Mouse (Mus musculus): ENCODE data around the gene Casp7. TPM values are rescaled to one million over a fixed set of nuclear protein-coding genes. Genes with fewer than 3 reads are reported as not detected.

Gene Casp7
- total RNA-seq, 2 experiments from 2014 or later = 3.9 to 4.1 TPM

DNA sequence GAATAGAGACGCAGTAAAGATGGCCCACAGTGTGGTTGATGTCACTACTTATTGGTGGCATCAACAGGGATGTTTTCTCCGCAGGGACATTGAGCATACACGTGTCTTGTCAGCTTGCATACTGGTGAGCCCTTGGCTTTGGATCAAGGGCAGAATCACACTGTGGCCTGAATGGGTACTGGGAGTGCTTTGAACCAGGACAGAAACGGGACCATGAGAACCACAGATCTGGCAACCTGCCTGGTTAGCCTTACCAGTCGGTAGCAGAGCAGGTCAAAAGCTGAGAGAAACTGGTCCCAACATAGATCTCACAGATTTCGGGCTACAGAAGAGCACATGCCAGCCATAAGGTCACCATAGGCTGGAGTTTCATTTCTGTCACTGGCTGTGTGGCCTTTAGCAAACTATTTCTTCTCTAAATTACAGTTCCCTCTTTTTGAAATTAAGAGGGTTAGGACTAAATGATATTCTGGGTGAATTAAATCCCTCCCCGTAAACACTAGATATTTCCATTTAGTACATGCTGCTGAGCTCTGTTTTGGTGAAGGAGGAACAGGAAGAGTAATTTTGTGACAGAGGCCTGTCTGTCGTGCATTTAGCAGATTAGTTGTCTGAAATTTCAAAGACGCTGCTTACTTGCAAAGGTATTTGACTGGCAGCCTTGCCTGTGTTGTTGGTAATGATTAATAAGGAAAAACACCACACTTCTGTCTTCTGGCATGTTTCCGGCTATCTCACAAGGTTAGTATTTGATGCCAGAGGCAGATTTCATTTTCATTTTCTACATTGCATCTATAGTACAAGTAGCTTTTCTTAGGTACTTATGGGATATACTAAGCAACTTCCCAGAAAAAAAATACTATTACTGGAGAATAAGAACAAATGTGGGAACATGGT, 62.5 kb downstream of the Casp7 start:
- intact Hi-C loops (cut with DNase I) = no loop called here
- H3K4me3 ChIP-seq = no peak overlapping the region
- H3K27ac ChIP-seq = no peak overlapping the region
- no peak for TF ChIP-seq CTCF (IDR thresholded peaks at IDR 0.05)
- DNase-seq (ENCODE audit: extremely low spot score in 1 of 2, low spot score in 2 of 2) = no peak

DNA sequence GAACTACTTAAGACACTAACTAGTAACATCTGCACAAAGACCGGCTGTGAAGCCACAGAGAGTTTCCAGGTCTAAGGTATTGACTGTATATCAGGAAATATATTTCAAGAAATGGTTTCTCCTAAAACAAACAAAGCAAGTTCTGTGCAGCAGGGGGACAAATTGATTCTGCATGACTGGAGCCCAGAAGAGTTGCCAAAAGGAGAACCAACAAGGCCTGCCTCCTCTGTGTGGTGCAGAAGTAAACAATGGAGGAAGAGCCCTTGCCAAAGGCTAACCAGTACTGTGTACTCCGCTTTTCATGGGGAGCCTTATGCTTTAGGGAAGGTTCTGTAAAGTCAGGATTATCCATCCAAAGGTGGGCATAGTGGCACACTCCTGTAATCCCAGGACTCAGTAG, 63.3 kb downstream of the Casp7 start:
- DNase-seq (ENCODE audit: extremely low spot score in 1 of 2, low spot score in 2 of 2) = no peak
- Histone ChIP-seq H3K4me3 (no peak overlapping the region), H3K27ac (no peak overlapping the region)
- intact Hi-C loops (cut with DNase I) = no loop called here
- TF ChIP-seq CTCF (IDR thresholded peaks at IDR 0.05) = no peak

DNA sequence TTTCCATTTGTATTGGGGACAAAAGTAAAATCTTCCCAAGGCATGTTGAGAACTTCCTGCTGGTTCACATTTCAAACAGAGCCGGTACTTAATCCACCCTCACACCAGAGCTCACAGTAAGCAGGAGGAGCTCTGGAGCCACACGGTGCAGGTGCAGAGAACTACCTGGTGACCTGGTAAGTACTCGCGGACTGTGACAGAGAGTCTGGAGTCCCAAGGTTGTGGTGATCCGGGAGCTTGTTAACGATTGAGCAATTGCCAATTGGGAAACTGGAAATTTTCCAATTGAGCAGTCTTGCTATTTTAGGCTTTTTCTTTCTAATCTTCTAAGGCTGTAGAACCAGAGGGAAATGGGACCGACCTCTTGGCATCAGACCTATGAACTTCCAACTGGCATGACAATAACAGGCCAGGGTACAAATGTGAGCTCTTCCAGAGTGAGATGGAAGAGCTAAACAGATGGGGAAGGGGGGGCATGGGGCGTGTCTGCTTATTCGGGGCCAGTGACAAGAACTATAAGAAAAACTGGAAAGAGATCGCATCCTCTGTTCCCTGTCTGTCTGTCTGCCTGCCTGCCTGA, 64.7 kb downstream of the Casp7 start, which contains the start of gene Plekhs1:
Gene Plekhs1, plus strand, starts transcription at position 119 of the 580 bp plus-strand sequence.
- no peak within 1 kb of the TSS for H3K27ac ChIP-seq
- DNase-seq (ENCODE audit: extremely low spot score in 1 of 2, low spot score in 2 of 2) = no peak
- intact Hi-C loops (cut with DNase I) = no loop called here
- TF ChIP-seq CTCF (IDR thresholded peaks at IDR 0.05) = no peak
- H3K4me3 ChIP-seq = no peak within 1 kb of the TSS

DNA sequence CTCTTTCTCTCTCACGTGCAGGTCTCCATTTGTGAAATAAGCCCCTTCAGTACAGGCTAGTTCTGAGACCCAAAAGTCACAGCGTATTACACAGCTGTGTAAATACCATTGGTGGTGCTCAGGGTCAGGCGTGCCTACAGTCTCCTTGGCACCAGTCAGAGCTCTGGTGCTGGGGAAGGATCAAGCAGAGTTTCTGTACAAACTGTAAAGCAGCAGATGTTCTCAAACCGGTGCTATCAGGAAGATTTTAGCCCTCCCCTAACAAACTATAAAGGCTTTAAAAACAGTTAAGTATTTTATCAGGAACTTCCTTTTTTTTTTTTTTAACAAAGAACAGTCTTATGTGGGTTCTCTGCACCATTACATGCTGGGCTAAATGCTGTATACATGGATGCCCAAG, 65.9 kb downstream of the Casp7 start:
- intact Hi-C loops (cut with DNase I) = no loop called here
- no peak for TF ChIP-seq CTCF (IDR thresholded peaks at IDR 0.05)

DNA sequence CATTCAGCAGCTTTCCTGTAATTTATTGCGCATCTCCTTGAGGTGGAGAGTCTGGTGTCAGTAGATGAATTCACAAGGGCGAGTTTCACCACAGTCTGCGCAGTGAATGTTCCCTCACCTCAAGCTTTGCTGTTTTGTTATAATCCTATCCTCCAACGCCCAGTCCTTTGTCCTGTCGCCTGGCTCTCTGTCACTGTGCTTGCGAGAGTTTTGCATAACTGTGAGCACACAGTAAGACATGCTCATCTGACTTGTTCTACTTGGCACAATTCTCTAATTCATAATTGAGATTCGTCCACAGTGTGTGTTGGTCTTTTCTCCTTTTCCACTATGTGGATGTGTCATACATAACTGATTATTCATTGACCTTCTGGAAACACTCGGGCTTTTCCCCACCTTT, 69.6 kb downstream of the Casp7 start:
- no peak overlapping the region for H3K27ac ChIP-seq
- no peak overlapping the region for H3K4me3 ChIP-seq
- TF ChIP-seq CTCF (IDR thresholded peaks at IDR 0.05) = no peak
- DNase-seq (ENCODE audit: extremely low spot score in 1 of 2, low spot score in 2 of 2) = no peak
- intact Hi-C loops (cut with DNase I) = no loop called here

More for the DNA sequence above, 65.9 kb downstream of the Casp7 start:
- Histone ChIP-seq H3K27ac (no peak overlapping the region), H3K4me3 (no peak overlapping the region)
- DNase-seq (ENCODE audit: extremely low spot score in 1 of 2, low spot score in 2 of 2) = no peak

DNA sequence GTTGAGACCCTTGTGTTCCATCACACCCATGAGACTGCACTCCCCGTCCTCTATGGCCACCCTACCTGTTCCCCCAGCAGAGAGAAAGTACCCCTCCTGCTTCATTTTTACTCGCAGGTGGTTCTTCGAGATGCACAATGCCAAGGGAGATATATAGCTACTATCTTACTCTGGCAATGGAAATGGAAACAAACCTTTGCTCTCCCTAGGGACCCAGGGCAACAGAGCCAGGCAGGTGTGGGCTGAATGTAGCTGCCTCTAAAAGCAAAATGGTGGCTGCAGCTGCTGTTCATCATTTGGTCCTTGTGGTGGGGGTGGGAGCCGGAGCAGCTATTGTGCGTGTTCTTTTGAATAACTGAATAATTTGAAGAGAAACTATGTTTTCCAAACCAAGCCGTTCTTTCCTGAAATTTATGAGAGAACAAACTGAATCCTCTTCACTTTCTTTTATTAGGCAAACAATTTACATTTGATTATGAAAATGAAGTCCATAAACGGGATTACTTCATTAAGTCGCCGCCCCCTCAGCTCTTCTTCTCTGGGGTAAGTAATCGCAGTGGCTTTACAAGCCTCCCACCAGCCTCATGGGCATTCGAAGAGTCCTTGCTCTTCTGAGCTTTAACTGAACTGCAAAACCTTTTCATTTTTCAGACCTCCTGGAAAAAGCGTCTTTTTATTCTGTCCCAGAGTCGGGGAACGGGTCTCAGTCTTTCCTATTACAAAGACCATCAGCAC, 73.5 kb downstream of the Casp7 start:
- peak overlapping the region; percentile 53 for H3K27ac ChIP-seq
- TF ChIP-seq CTCF (IDR thresholded peaks at IDR 0.05) = no peak
- no peak for DNase-seq (ENCODE audit: extremely low spot score in 1 of 2, low spot score in 2 of 2)
- no peak overlapping the region for H3K4me3 ChIP-seq
- intact Hi-C loops (cut with DNase I) = loop anchor here (2.0 kb wide), 1 partner anchor 18 kb away; no protein-coding TSS in a partner anchor

DNA sequence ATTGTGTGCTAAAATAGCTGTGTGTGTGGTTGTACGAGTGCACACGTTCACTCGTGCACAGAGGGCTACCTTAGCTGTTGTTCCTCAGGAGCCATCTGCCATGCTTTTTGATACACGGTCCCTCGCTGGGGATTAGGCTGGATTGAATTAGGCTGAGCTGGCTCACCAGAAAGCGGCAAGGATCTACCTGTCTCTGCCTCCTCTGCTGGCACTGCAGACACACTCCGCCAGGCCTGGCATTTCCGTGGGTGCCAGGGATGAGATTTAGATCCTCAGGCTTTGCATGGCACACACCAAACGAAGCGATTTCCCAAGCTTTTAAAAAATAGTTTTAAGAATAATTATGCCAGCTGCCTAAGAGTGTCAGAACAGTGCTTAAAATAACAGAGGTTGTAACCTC, 75.0 kb downstream of the Casp7 start:
- H3K4me3 ChIP-seq = no peak overlapping the region
- no peak for DNase-seq (ENCODE audit: extremely low spot score in 1 of 2, low spot score in 2 of 2)
- intact Hi-C loops (cut with DNase I) = loop anchor here (2.0 kb wide), 1 partner anchor 19 kb away; no protein-coding TSS in a partner anchor
- peak overlapping the region; percentile 61; the same call in 1 of the 2 replicates for H3K27ac ChIP-seq
- TF ChIP-seq CTCF (IDR thresholded peaks at IDR 0.05) = no peak

DNA sequence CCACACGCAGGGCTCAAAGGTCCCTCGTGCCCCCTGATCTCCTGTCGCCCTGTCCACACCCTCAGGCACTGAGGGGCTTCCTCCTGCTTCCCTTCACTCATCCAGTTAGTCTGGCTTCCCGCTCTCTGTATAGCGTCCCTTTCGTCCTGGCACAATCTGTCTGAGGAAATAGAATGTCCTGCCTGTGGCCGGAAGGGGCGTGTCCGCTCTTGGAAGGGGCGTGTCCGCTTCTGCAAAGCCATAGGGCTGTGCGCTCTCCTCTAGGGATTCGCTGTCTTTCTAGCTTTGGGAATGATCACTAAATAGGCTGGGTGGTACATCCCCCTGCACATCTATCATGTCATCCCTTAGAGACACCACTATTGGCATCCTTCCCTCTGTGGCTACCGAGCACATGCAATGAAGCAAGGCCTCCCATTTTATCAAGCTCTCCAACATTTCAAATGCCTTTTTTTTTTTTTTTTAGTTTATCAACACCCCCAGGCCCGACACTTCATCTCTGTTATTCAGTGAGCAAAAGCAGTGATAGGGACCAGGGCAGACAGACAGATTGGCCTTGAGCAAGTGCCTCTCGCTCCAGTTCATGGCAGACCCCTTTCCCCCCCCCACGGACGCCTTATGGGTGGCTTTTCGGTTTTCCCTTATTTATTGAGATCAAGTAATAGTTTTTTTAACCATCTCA, 78.1 kb downstream of the Casp7 start:
- H3K27ac ChIP-seq = no peak overlapping the region
- H3K4me3 ChIP-seq = no peak overlapping the region
- TF ChIP-seq CTCF (IDR thresholded peaks at IDR 0.05) = no peak
- intact Hi-C loops (cut with DNase I) = no loop called here
- no peak for DNase-seq (ENCODE audit: extremely low spot score in 1 of 2, low spot score in 2 of 2)

DNA sequence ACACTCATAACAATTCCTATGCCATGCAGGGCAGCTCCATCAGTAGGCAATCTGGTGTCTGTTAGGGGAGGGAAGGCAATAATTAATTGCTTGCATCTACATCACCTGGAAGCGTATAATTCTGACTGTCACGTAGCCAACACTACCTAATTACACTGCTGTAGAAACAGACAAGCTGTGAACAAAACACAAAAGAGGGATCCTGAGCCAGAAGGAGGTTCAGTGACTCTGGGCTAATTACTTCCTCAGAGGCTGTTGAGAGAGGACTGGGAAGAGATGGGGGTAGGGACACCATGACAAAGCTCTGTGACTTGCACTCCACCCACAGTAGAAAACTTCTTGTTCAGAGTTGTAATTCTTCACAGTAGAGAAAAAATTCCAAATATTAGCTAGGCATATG, 79.6 kb downstream of the Casp7 start:
- TF ChIP-seq CTCF (IDR thresholded peaks at IDR 0.05) = no peak
- no peak overlapping the region for H3K4me3 ChIP-seq
- no peak for DNase-seq (ENCODE audit: extremely low spot score in 1 of 2, low spot score in 2 of 2)
- intact Hi-C loops (cut with DNase I) = no loop called here
- H3K27ac ChIP-seq = no peak overlapping the region

DNA sequence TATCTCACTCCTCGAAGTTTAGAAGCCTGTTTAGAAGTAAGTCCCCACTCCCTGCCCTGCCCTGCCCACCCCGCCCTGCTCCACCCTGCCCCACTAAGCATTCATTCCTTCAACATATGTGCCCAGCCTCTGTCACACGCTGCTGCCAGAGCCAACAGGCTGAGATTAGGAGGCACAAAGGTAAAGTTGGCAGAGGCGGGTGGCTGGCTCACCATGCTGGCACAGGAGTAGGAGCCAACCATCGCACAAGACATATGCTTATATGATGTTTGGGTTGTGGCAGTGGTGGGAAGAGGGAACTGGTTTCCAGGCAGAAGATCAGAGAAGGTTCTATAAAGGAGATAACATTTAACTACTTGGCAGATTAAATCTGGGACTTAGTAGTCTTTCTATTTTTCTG, 80.3 kb downstream of the Casp7 start:
- Histone ChIP-seq H3K27ac (no peak overlapping the region), H3K4me3 (no peak overlapping the region)
- intact Hi-C loops (cut with DNase I) = no loop called here
- no peak for DNase-seq (ENCODE audit: extremely low spot score in 1 of 2, low spot score in 2 of 2)
- no peak for TF ChIP-seq CTCF (IDR thresholded peaks at IDR 0.05)

DNA sequence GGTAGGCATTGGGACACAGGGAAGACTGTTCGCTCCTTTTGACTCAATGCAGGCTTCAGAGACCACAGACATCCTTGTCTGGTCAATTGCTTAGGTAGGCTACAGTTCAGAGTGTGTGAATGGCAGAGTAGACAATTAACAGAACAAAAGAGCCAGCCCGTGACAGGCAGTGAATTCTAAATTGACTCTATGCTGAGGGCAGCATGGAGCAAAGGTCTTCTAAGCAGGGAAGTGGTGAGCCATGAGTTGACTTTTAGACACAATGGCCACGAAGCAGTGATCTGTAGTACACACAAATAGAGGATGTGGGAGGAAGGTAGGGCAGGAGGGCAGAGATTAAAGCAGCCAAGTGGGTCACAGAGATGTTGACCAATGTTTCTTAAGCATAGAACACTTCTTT, 80.9 kb downstream of the Casp7 start:
- no peak for TF ChIP-seq CTCF (IDR thresholded peaks at IDR 0.05)
- intact Hi-C loops (cut with DNase I) = no loop called here
- no peak overlapping the region for H3K27ac ChIP-seq
- DNase-seq (ENCODE audit: extremely low spot score in 1 of 2, low spot score in 2 of 2) = no peak
- no peak overlapping the region for H3K4me3 ChIP-seq
